Mouse (Mus musculus) embryo, embryonic 11.5 days (tissue): ENCODE measurements at regions not wholly inside any gene's neighbourhood (a gene's known extent, or its start where the extent isn't known, plus 50 kb on each side); places are given as distances from the start of the nearest gene placed in this dataset.

ENCODE experiments used
- DNase-seq: peaks from one replicate; pipeline ENCODE4 v3.0.0-alpha.2; 2012; ENCODE audit warnings: low read depth, low spot score

GRCm38 (mm10) chr16:5538836-5539510, 283.2 kb upstream of the Eef2kmt start:
- no peak for DNase-seq

- DNase-seq: no peak
Measured at GRCm38 (mm10) chr16:5537286-5538204, 281.8 kb upstream of the Eef2kmt start.

- no peak for DNase-seq
Measured at GRCm38 (mm10) chr16:5536515-5536972, 280.8 kb upstream of the Eef2kmt start.

GRCm38 (mm10) chr16:5535414-5535813, 279.6 kb upstream of the Eef2kmt start:
- DNase-seq: no peak

GRCm38 (mm10) chr16:5534862-5535261, 279.1 kb upstream of the Eef2kmt start:
- no peak for DNase-seq

GRCm38 (mm10) chr16:5534385-5534784, 278.6 kb upstream of the Eef2kmt start:
- DNase-seq: no peak

GRCm38 (mm10) chr16:5532281-5532680, 276.5 kb upstream of the Eef2kmt start:
- no peak for DNase-seq

GRCm38 (mm10) chr16:5529823-5530222, 274.0 kb upstream of the Eef2kmt start:
- no peak for DNase-seq

- no peak for DNase-seq
Measured at GRCm38 (mm10) chr16:5527936-5528335, 272.2 kb upstream of the Eef2kmt start.

GRCm38 (mm10) chr16:5524375-5524774, 268.6 kb upstream of the Eef2kmt start:
- DNase-seq: no peak

GRCm38 (mm10) chr16:5523402-5524021, 267.7 kb upstream of the Eef2kmt start:
- no peak for DNase-seq

- DNase-seq: no peak
Measured at GRCm38 (mm10) chr16:5517746-5518145, 262.0 kb upstream of the Eef2kmt start.

GRCm38 (mm10) chr16:5515867-5516266, 260.1 kb upstream of the Eef2kmt start:
- DNase-seq: no peak

- DNase-seq: no peak
Measured at GRCm38 (mm10) chr16:5507261-5507660, 251.5 kb upstream of the Eef2kmt start.

GRCm38 (mm10) chr16:5501961-5502360, 246.2 kb upstream of the Eef2kmt start:
- no peak for DNase-seq

- no peak for DNase-seq
Measured at GRCm38 (mm10) chr16:5496051-5496685, 240.4 kb upstream of the Eef2kmt start.

- DNase-seq: no peak
Measured at GRCm38 (mm10) chr16:5493352-5493751, 237.6 kb upstream of the Eef2kmt start.

- no peak for DNase-seq
Measured at GRCm38 (mm10) chr16:5487259-5487658, 231.5 kb upstream of the Eef2kmt start.

GRCm38 (mm10) chr16:5483337-5483736, 227.6 kb upstream of the Eef2kmt start:
- no peak for DNase-seq

GRCm38 (mm10) chr16:5480148-5480547, 224.4 kb upstream of the Eef2kmt start:
- no peak for DNase-seq

GRCm38 (mm10) chr16:5478970-5479369, 223.2 kb upstream of the Eef2kmt start:
- DNase-seq: no peak

- no peak for DNase-seq
Measured at GRCm38 (mm10) chr16:5471321-5471720, 215.5 kb upstream of the Eef2kmt start.
